Mouse (Mus musculus) heart, embryonic 12.5 days (tissue): ENCODE results near the gene Stum. TPM values are rescaled to one million over a fixed set of nuclear protein-coding genes. Genes with fewer than 3 reads are reported as not detected.
A peak's percentile ranks its signal among the peaks of the same experiment; 100 is the strongest.
"Not testable (repeated sequence)": the region's sequence is repeated elsewhere in the genome, so short reads cannot be mapped to it uniquely, and the experiment has no call there.

Experiments
- ATAC-seq: fragments of 200-750 bp; cut with Nextera tagmentation; 2 replicates; pipeline ENCODE4 v1.8.0; 2017; ENCODE audit warnings: moderate TSS enrichment, moderate library complexity; ENCODE audit not compliant: insufficient number of reproducible peaks, low FRiP score
- H3K27ac ChIP-seq: fragments of 300-500 bp; sonication (generic); 2 replicates; pipeline ENCODE4 v1.5.1; 2016; ENCODE audit warnings: mild to moderate bottlenecking, moderate library complexity; ENCODE audit not compliant: poor library complexity, severe bottlenecking
- H3K27me3 ChIP-seq: fragments of 300-500 bp; sonication (generic); replicated peaks from 2 replicates; pipeline ENCODE4 v1.6.1; 2016; ENCODE audit warnings: mild to moderate bottlenecking, moderate library complexity
- H3K36me3 ChIP-seq: fragments of 300-500 bp; sonication (generic); 2 replicates; pipeline ENCODE4 v1.6.1; 2016; ENCODE audit warnings: mild to moderate bottlenecking, moderate library complexity
- H3K4me1 ChIP-seq: fragments of 300-500 bp; sonication (generic); replicated peaks from 2 replicates; pipeline ENCODE4 v1.6.1; 2016; ENCODE audit warnings: mild to moderate bottlenecking
- H3K4me2 ChIP-seq: fragments of 300-500 bp; sonication (generic); 2 replicates; pipeline ENCODE4 v1.6.1; 2016; ENCODE audit warnings: mild to moderate bottlenecking, moderate library complexity
- H3K4me3 ChIP-seq: fragments of 300-500 bp; sonication (generic); 2 replicates; pipeline ENCODE4 v1.5.1; 2016; ENCODE audit warnings: mild to moderate bottlenecking
- H3K9ac ChIP-seq: fragments of 300-500 bp; sonication (generic); 2 replicates; pipeline ENCODE4 v1.6.1; 2016; ENCODE audit warnings: mild to moderate bottlenecking, moderate library complexity
- H3K9me3 ChIP-seq: fragments of 300-500 bp; sonication (generic); replicated peaks from 2 replicates; pipeline ENCODE4 v1.6.1; 2016; ENCODE audit warnings: mild to moderate bottlenecking, moderate library complexity
- whole genome bisulfite sequencing: fragments of 180-500 bp; shearing (Covaris S2); methylation state at CpG from one replicate; pipeline ENCODE4 v1.1.7; 2016; 5-methylcytosine and 5-hydroxymethylcytosine counted together
- polyA plus RNA-seq: library from polyadenylated mRNA; unstranded; fragments of >200 nt; fragmentation: Nextera tagmentation; extraction: Ambion mirVana; gene quantifications from 2 replicates; pipeline ENCODE4 v1.2.1, GENCODE M21; 2016

The Stum gene
- polyA plus RNA-seq, 1 experiment from 2014 or later, result 0.10 TPM

DNA sequence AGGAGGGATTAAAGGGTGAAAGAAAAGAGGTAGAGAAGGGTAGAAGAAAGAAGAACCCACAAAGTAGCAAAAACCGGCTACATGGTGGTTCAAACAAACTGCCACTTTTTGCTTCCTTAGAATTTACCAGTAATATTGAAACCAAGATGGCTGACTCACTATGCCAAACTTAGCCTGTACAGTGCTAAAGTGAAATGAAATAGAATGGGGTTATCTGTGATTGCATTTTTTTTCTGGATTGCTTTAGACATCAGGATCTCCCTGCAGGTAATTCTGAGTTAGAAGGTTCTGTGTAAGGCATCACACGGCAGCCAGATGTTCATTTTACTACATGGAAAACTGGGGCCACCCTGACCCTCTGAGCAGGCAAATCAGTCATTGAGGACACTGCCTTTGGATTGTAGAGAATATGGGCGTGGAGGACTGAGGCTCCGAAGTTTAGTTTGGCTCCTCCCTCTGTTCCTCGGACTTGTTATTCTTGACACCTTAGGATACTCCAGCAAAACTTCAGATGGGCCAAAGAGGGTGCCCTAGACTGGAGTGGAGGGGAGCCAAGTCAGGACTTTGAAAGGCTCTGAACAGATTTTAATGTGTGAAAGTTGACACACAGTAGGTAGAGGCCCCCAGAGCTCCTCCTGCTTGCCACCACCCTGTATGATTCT lies 91.0 kb downstream of the Stum start:
- peaks cover 33% of the 10 kb centered on the region for H3K4me1 ChIP-seq
- 0 out of 2 replicates have a peak, but pooled peaks cover 6% of the 10 kb centered on the region for H3K9me3 ChIP-seq
- 75% methylated on average over 5 of the region's 5 CpGs for WGBS
- no peak for ATAC-seq
- no peak overlapping the region for H3K9ac ChIP-seq
- H3K4me2 ChIP-seq, result no peak overlapping the region
- H3K4me3 ChIP-seq, result no peak overlapping the region
- H3K27me3 ChIP-seq, result no peaks in the 10 kb centered on the region
- H3K27ac ChIP-seq, result no peak overlapping the region
- no peaks in the 10 kb centered on the region for H3K36me3 ChIP-seq

DNA sequence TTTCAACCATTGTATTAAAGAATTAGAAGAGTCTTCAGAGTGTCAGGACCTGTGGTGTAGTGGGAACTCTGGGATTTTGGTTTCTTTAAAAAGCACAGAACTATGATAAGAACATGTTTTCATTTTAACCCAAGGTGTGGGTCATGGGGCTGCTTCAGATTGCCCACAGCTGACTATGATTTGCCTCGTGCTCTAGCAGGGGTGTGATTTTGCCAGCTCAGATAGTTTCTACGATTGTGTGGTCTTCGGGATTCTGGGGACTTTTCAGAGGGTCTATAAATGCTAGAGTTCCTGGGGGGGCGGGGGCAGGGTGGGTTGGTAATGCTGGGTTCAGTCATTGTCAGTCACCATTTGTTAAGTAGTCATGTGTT lies 91.7 kb downstream of the Stum start:
- Histone ChIP-seq H3K4me3 (no peak overlapping the region), H3K27me3 (no peaks in the 10 kb centered on the region), H3K9ac (no peak overlapping the region), H3K4me2 (no peak overlapping the region), H3K27ac (no peak overlapping the region), H3K9me3 (0 out of 2 replicates have a peak, but pooled peaks cover 6% of the 10 kb centered on the region), H3K36me3 (no peaks in the 10 kb centered on the region), H3K4me1 (peaks cover 37% of the 10 kb centered on the region)
- WGBS, result 85% methylated on average over 4 of the region's 4 CpGs
- no peak for ATAC-seq

DNA sequence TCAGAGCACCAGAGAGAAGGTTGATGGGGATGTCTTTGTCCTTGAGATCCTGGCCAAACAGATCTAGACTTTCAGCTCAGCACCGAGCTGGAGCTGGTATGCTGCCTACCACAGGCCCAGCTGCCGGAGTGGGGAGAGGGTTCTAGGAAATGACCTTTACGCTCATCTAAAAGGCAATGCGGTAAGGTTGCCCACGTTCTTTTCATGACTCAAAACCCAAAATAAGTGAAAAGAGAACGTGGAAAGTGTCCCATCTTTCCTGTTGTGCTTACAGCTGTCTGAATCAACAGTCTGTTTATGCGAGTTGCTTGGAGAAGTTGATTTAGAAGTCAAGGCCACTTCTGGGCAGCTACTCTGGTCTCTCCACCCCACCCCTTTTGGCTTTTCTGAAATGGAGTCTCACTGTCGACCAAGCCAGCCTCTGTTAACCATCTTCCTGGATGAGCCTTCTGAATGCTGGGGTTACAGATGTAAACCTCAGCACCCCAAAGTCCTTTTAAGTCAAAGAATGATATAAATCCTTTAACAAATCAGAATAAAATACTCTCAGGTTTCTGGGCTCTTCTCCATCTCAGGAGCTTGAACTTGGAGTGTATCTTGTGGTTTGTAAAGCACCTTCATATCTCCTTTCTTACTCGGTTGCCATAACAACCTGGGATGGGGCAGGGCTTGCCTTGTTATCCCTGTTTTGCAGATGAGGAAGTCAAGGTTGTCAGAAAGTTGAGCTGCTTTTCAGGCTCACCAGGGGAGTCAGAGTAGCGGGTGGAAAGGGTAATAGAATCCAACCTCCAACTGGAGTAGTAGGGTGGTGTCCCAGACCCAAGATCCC lies 92.3 kb downstream of the Stum start:
- Histone ChIP-seq H3K4me1 (peaks cover 41% of the 10 kb centered on the region), H3K9ac (no peak overlapping the region), H3K4me2 (no peak overlapping the region), H3K4me3 (no peak overlapping the region), H3K27ac (no peak overlapping the region), H3K27me3 (no peaks in the 10 kb centered on the region), H3K36me3 (no peaks in the 10 kb centered on the region), H3K9me3 (0 out of 2 replicates have a peak, but pooled peaks cover 6% of the 10 kb centered on the region)
- 76% methylated on average over 10 of the region's 10 CpGs for WGBS
- no peak for ATAC-seq

DNA sequence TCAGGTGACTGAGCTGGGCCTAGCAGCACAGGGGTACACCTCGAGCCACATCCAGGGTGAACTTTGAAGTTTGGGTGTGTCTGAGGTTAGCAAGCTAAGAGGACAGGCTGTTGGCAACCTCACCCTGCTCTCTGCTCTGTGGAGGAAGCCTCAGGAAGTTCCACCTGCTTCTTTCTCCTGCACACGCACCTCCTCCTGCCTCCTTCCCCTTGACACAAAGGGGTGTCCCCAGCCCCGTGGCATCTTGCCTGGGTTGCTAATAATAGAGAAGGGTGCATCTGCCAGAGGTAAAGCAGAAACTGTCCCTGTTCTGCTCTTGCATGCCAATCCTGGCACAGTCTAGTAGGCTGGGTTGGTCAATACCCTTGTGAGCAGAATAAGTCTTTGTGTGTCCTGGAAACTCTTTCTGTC lies 93.0 kb downstream of the Stum start:
- Histone ChIP-seq H3K36me3 (no peaks in the 10 kb centered on the region), H3K9ac (no peak overlapping the region), H3K4me2 (no peak overlapping the region), H3K9me3 (0 out of 2 replicates have a peak, but pooled peaks cover 6% of the 10 kb centered on the region), H3K27me3 (no peaks in the 10 kb centered on the region), H3K27ac (no peak overlapping the region), H3K4me1 (peaks cover 44% of the 10 kb centered on the region), H3K4me3 (no peak overlapping the region)
- WGBS, result 56% methylated on average over 3 of the region's 3 CpGs
- ATAC-seq, result no peak

DNA sequence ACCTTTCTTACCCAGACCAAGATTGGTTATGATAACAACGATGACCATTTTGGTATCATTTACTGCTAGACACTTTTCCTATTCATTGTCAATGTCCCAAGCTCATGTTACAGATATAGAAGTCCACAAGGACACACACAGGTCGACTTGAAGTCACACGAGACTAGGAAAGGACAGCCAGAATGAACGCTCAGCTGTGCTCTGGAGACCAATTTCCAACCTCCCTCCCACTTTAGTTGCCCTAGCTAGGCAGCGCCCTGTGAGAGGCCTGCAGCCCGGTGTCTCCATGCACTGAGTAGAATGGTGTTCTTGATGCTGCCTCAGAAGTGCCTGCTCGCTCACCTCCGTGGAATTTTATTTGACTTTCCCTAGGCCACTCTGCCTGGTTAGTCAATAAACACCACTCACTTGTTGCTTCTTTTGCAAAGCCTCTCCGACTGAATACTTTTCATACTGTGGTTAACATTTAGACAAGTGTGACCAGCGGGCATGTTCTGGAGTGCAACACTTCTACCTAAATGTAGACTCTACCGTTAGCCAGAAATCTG lies 94.0 kb downstream of the Stum start:
- H3K4me3 ChIP-seq, H3K9me3 ChIP-seq, H3K27ac ChIP-seq, H3K27me3 ChIP-seq, H3K4me2 ChIP-seq, H3K36me3 ChIP-seq, H3K9ac ChIP-seq, ATAC-seq: not testable (repeated sequence)
- WGBS, result 82% methylated on average over 11 of the region's 11 CpGs
- H3K4me1 ChIP-seq, result peaks cover 55% of the 10 kb centered on the region

DNA sequence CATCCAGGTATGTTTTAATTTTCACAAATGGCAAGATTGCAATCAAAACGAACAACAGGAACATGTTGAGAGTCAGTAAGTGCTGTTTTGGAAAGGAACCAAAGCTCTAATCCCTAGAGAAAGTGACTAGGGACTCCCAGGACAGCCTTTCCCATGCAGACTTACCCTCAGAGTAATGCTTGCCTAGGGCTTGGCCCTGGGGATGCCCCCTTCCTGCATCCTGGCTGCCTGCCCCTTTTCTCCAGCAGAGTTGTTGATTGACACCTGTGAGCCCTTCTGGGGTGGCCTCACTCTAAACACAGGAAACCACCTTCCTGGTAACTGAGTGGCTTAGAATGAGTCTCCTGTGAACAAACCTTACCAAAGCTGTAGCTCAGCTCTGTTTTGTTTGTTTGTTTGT lies 94.8 kb downstream of the Stum start:
- H3K27ac ChIP-seq, result peak overlapping the region; percentile 52; the same call in 1 of the 2 replicates
- peaks cover 54% of the 10 kb centered on the region for H3K4me1 ChIP-seq
- H3K4me3 ChIP-seq, result no peak overlapping the region
- H3K27me3 ChIP-seq, result no peaks in the 10 kb centered on the region
- ATAC-seq, result no peak
- no peak overlapping the region for H3K4me2 ChIP-seq
- H3K9me3 ChIP-seq, result 0 out of 2 replicates have a peak, but pooled peaks cover 6% of the 10 kb centered on the region
- peak overlapping the region; percentile 33; the same call in 1 of the 2 replicates for H3K9ac ChIP-seq
- no peaks in the 10 kb centered on the region for H3K36me3 ChIP-seq
- 27% methylated on average over 1 of the region's 1 CpGs for WGBS

DNA sequence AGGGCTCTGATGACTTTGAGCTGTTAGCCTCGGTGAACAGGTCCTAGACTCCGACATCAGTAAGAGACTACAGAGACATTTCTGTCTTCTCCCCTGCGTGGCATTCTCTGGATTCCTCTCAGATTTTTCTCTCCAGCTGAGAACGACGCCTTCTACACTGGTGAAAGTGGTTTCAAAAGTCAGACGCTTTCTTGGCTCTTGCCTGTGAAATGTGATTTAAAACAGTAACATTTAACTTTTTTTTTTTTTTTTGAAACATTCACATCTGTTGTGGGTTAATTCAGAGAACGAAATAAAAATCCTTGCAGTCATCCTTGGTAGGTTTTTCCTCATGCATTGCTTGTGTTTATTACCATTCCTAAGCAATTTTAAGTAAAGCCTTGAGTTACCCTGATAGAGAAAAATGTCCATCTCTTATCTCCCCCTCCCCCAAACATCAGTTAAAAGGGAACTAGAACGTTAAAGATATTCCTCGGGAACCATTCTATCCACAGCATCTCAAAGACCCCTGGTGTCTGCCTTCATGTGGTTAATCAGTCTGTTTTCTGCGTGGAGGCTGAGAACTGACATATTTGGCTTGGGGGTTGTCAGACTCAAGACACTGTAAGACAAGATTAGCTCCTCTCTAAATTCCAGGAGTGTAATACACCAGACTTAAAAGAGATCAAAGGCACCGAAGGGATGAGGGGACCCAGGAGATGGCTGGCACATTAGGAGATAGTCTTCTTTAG lies 95.4 kb downstream of the Stum start:
- WGBS, result 7% methylated on average over 11 of the region's 11 CpGs
- Histone ChIP-seq H3K9me3 (0 out of 2 replicates have a peak, but pooled peaks cover 6% of the 10 kb centered on the region), H3K4me2 (peak overlapping the region; percentile 71), H3K9ac (peak overlapping the region; percentile 50; the same call in 1 of the 2 replicates), H3K27me3 (no peaks in the 10 kb centered on the region), H3K4me1 (peaks cover 50% of the 10 kb centered on the region), H3K36me3 (no peaks in the 10 kb centered on the region), H3K27ac (peak overlapping the region; percentile 80; the same call in 1 of the 2 replicates), H3K4me3 (peak overlapping the region; percentile 42)
- ATAC-seq, result no peak

DNA sequence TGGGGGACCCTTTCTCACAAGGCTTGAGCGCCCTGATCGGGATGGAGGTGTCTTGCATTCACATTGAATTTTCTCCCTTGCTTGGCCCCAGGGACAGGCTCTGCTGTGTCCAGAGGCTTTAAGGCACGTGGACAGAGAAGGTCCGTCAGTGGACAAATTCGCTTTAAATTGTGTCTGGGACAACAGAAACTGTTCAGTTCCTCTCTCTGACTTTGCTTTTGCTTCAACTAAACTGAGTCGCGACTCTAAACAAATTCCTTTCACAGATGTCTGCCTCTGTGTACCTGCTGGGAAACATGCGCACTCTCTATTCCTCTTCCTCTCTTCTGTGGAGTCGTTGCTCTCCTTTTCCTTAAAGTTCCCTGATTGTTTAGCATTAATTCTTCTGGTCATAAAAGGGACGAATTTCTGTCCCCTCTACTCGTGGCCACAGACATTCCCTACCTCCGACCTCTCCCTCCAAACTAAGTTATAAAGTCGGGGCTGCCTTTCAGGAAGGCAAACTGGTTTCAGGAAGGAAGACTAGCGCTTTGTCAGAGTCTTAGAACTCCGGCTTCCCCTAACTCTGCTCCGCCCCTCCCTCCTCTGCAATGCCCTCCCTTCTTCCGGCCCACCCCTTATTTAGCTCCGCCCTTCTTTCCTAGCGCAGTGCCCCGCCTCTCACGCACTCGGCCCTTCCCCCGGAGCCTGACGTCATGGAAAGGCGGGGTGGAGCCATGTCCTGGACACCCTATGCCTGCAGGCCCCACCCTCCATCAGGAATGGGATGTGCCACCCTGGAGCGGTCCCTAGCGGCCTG lies 96.2 kb downstream of the Stum start:
- Histone ChIP-seq H3K27ac (peak overlapping the region; percentile 86), H3K27me3 (no peaks in the 10 kb centered on the region), H3K9me3 (0 out of 2 replicates have a peak, but pooled peaks cover 6% of the 10 kb centered on the region), H3K4me1 (peaks cover 54% of the 10 kb centered on the region), H3K9ac (peak overlapping the region; percentile 72), H3K4me2 (peak overlapping the region; percentile 71), H3K36me3 (no peaks in the 10 kb centered on the region), H3K4me3 (peak overlapping the region; percentile 42)
- WGBS, result 2% methylated on average over 27 of the region's 27 CpGs
- peak; percentile 99 for ATAC-seq

DNA sequence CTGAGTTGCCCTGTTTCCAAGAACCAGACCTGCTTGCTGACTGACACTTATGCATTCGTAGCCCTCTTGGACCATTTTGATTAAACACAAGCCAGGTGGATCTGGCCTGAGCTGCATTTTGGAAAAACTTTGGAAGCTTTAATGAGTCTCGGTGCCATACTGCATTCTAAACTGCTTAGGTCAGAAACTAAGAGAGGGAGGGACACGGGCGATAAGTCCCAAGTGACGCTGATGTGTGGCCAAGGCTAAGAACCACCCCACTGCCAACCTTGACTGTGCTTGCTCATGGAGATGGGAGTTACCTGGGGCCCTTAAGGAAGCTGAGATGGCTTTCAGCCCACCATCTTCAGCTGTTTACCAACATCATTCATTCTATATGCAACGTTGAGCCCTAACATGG lies 98.0 kb downstream of the Stum start:
- ATAC-seq, result no peak
- Histone ChIP-seq H3K4me3 (no peak overlapping the region), H3K9ac (no peak overlapping the region), H3K9me3 (no peaks in the 10 kb centered on the region), H3K36me3 (no peaks in the 10 kb centered on the region), H3K27me3 (no peaks in the 10 kb centered on the region), H3K4me1 (peaks cover 49% of the 10 kb centered on the region), H3K27ac (no peak overlapping the region), H3K4me2 (no peak overlapping the region)
- WGBS, result 71% methylated on average over 6 of the region's 6 CpGs

DNA sequence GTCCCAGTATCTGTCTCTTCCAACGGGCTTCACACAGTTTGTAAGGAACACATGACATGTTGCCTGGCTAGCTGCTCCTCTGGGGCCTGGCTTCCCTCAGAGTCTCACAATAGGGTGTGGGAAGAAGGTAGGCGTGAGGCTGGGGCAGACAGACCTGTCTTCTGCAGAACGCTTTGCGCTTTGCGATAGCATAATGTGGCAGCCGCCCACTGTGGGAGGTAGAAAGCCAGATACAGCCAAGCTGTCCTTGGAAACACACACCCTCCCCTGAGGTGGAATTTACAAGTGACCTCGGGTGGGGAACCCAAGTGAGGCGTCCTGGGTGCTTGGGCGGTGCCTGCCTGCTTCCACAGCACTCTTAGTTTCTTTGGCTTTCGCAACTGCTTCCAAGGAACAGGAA lies 98.8 kb downstream of the Stum start:
- Histone ChIP-seq H3K4me1 (peaks cover 47% of the 10 kb centered on the region), H3K36me3 (no peaks in the 10 kb centered on the region), H3K4me2 (no peak overlapping the region), H3K27ac (peak overlapping the region; percentile 13; the same call in 1 of the 2 replicates), H3K27me3 (no peaks in the 10 kb centered on the region), H3K9ac (no peak overlapping the region), H3K9me3 (no peaks in the 10 kb centered on the region), H3K4me3 (no peak overlapping the region)
- WGBS, result 49% methylated on average over 10 of the region's 10 CpGs
- no peak for ATAC-seq
